Mouse (Mus musculus) heart, embryonic 13.5 days (tissue): ENCODE data around the gene Nrd1. TPM values are rescaled to one million over a fixed set of nuclear protein-coding genes. Genes with fewer than 3 reads are reported as not detected.

Source experiments
- ATAC-seq: fragments of 200-750 bp; cut with Nextera tagmentation; 2 replicates; pipeline ENCODE4 v1.8.0; 2017; ENCODE audit warnings: moderate TSS enrichment; ENCODE audit not compliant: insufficient number of reproducible peaks, low FRiP score, low TSS enrichment; ENCODE audit errors: extremely low read depth
- H3K27ac ChIP-seq: fragments of 300-500 bp; sonication (generic); replicated peaks from 2 replicates; pipeline ENCODE4 v1.5.1; 2015; ENCODE audit warnings: moderate library complexity, mild to moderate bottlenecking, inconsistent platforms
- H3K27me3 ChIP-seq: fragments of 300-500 bp; sonication (generic); replicated peaks from 2 replicates; pipeline ENCODE4 v1.6.1; 2015; ENCODE audit warnings: mild to moderate bottlenecking, inconsistent platforms
- H3K36me3 ChIP-seq: fragments of 300-500 bp; sonication (generic); 2 replicates; pipeline ENCODE4 v1.6.1; 2015; ENCODE audit warnings: mild to moderate bottlenecking, inconsistent platforms
- H3K4me1 ChIP-seq: fragments of 300-500 bp; sonication (generic); 2 replicates; pipeline ENCODE4 v1.6.1; 2015; ENCODE audit warnings: inconsistent platforms
- H3K4me2 ChIP-seq: fragments of 300-500 bp; sonication (generic); 2 replicates; pipeline ENCODE4 v1.6.1; 2015; ENCODE audit warnings: inconsistent platforms, mild to moderate bottlenecking, moderate library complexity
- H3K4me3 ChIP-seq: fragments of 300-500 bp; sonication (generic); 2 replicates; pipeline ENCODE4 v1.5.1; 2015; ENCODE audit warnings: moderate library complexity, mild to moderate bottlenecking, inconsistent platforms
- H3K9ac ChIP-seq: fragments of 300-500 bp; sonication (generic); 2 replicates; pipeline ENCODE4 v1.6.1; 2015; ENCODE audit warnings: inconsistent platforms, mild to moderate bottlenecking, moderate library complexity
- H3K9me3 ChIP-seq: fragments of 300-500 bp; sonication (generic); 2 replicates; pipeline ENCODE4 v1.6.1; 2016; ENCODE audit warnings: inconsistent platforms
- WGBS: fragments of 180-500 bp; shearing (Covaris S2); methylation state at CpG from one replicate; pipeline ENCODE4 v1.1.7; 2015; ENCODE audit warnings: mixed read lengths; 5-methylcytosine and 5-hydroxymethylcytosine counted together
- polyA plus RNA-seq: library from polyadenylated mRNA; unstranded; fragments of >200 nt; fragmentation: Nextera tagmentation; extraction: Ambion mirVana; gene quantifications from 2 replicates; pipeline ENCODE4 v1.2.1, GENCODE M21; 2015

Gene Nrd1
- polyA plus RNA-seq: 47.4 and 49.1 TPM in 2 replicates

- peak within 1 kb of the TSS; percentile 93 for H3K9ac ChIP-seq
- WGBS: under 1% methylated on average over 58 of the region's 58 CpGs
- peaks cover 24% of the 10 kb centered on the region for H3K4me1 ChIP-seq
- no peaks in the 10 kb centered on the region for H3K9me3 ChIP-seq
- peak within 1 kb of the TSS; percentile 94 for H3K27ac ChIP-seq
- H3K4me2 ChIP-seq: peak within 1 kb of the TSS; percentile 93
- peaks cover 14% of the 10 kb centered on the region; the same call in 1 of the 2 replicates for H3K36me3 ChIP-seq
- peak; percentile 99 for ATAC-seq
- H3K4me3 ChIP-seq: peak within 1 kb of the TSS; percentile 82
- H3K27me3 ChIP-seq: 0 out of 2 replicates have a peak, but pooled peaks cover 3% of the 10 kb centered on the region
These were observed at the start of gene Nrd1 for GRCm38 (mm10) chr4:108999999-109000950. Gene Nrd1 (plus strand): TSS chr4:109000655.

GRCm38 (mm10) chr4:108951663-108952062, 48.8 kb upstream of the Nrd1 start:
- Histone ChIP-seq H3K36me3 (no peaks in the 10 kb centered on the region), H3K27me3 (no peaks in the 10 kb centered on the region), H3K4me3 (no peak overlapping the region), H3K9me3 (no peaks in the 10 kb centered on the region), H3K27ac (no peak overlapping the region), H3K9ac (no peak overlapping the region), H3K4me2 (no peak overlapping the region), H3K4me1 (no peaks in the 10 kb centered on the region)
- ATAC-seq: no peak
- WGBS: 73% methylated on average over 4 of the region's 4 CpGs

- no peak overlapping the region for H3K27ac ChIP-seq
- 75% methylated on average over 3 of the region's 3 CpGs for WGBS
- no peak overlapping the region for H3K9ac ChIP-seq
- no peaks in the 10 kb centered on the region for H3K4me1 ChIP-seq
- no peaks in the 10 kb centered on the region for H3K9me3 ChIP-seq
- no peaks in the 10 kb centered on the region for H3K27me3 ChIP-seq
- no peaks in the 10 kb centered on the region for H3K36me3 ChIP-seq
- no peak for ATAC-seq
- H3K4me3 ChIP-seq: no peak overlapping the region
- no peak overlapping the region for H3K4me2 ChIP-seq
These were observed 40.8 kb upstream of the Nrd1 start for GRCm38 (mm10) chr4:108959696-108960095.

- H3K9me3 ChIP-seq: no peaks in the 10 kb centered on the region
- no peak for ATAC-seq
- H3K27ac ChIP-seq: no peak overlapping the region
- 76% methylated on average over 4 of the region's 4 CpGs for WGBS
- no peaks in the 10 kb centered on the region for H3K36me3 ChIP-seq
- H3K4me3 ChIP-seq: no peak overlapping the region
- no peak overlapping the region for H3K9ac ChIP-seq
- no peak overlapping the region for H3K4me2 ChIP-seq
- H3K27me3 ChIP-seq: no peaks in the 10 kb centered on the region
- H3K4me1 ChIP-seq: no peaks in the 10 kb centered on the region
These were observed 39.6 kb upstream of the Nrd1 start for GRCm38 (mm10) chr4:108960619-108961460.

GRCm38 (mm10) chr4:108963017-108963416, 37.4 kb upstream of the Nrd1 start:
- Histone ChIP-seq H3K4me1 (no peaks in the 10 kb centered on the region), H3K27me3 (no peaks in the 10 kb centered on the region), H3K9me3 (no peaks in the 10 kb centered on the region), H3K9ac (no peak overlapping the region), H3K4me2 (no peak overlapping the region), H3K4me3 (no peak overlapping the region), H3K36me3 (no peaks in the 10 kb centered on the region), H3K27ac (no peak overlapping the region)
- 76% methylated on average over 6 of the region's 6 CpGs for WGBS
- no peak for ATAC-seq

- Histone ChIP-seq H3K9ac (no peak overlapping the region), H3K27ac (no peak overlapping the region), H3K4me2 (no peak overlapping the region), H3K36me3 (no peaks in the 10 kb centered on the region), H3K4me3 (no peak overlapping the region), H3K27me3 (no peaks in the 10 kb centered on the region), H3K9me3 (no peaks in the 10 kb centered on the region), H3K4me1 (peaks cover 6% of the 10 kb centered on the region)
- ATAC-seq: no peak
- WGBS: 11% methylated on average over 3 of the region's 3 CpGs
These were observed 30.9 kb upstream of the Nrd1 start for GRCm38 (mm10) chr4:108969517-108969916.

- ATAC-seq: no peak
- H3K9me3 ChIP-seq: no peaks in the 10 kb centered on the region
- 78% methylated on average over 5 of the region's 5 CpGs for WGBS
- no peak overlapping the region for H3K4me2 ChIP-seq
- no peaks in the 10 kb centered on the region for H3K27me3 ChIP-seq
- no peak overlapping the region for H3K9ac ChIP-seq
- no peaks in the 10 kb centered on the region for H3K36me3 ChIP-seq
- no peak overlapping the region for H3K4me3 ChIP-seq
- H3K4me1 ChIP-seq: peaks cover 6% of the 10 kb centered on the region
- H3K27ac ChIP-seq: no peak overlapping the region
These were observed 29.4 kb upstream of the Nrd1 start for GRCm38 (mm10) chr4:108971054-108971453.

- no peaks in the 10 kb centered on the region for H3K9me3 ChIP-seq
- H3K36me3 ChIP-seq: no peaks in the 10 kb centered on the region
- no peak overlapping the region for H3K4me3 ChIP-seq
- 0 out of 2 replicates have a peak, but pooled peaks cover 3% of the 10 kb centered on the region for H3K27me3 ChIP-seq
- H3K4me2 ChIP-seq: no peak overlapping the region
- WGBS: 38% methylated on average over 6 of the region's 6 CpGs
- H3K9ac ChIP-seq: no peak overlapping the region
- ATAC-seq: no peak
- H3K4me1 ChIP-seq: no peaks in the 10 kb centered on the region
- no peak overlapping the region for H3K27ac ChIP-seq
These were observed 23.9 kb upstream of the Nrd1 start for GRCm38 (mm10) chr4:108976458-108977071.

GRCm38 (mm10) chr4:108986833-108987472, 13.5 kb upstream of the Nrd1 start:
- WGBS: 84% methylated on average over 1 of the region's 1 CpGs

GRCm38 (mm10) chr4:108987473-108987842, 13.0 kb upstream of the Nrd1 start:
- no peak overlapping the region for H3K4me2 ChIP-seq
- no peak overlapping the region for H3K9ac ChIP-seq
- H3K9me3 ChIP-seq: no peaks in the 10 kb centered on the region
- no peaks in the 10 kb centered on the region for H3K36me3 ChIP-seq
- H3K4me3 ChIP-seq: no peak overlapping the region
- no peaks in the 10 kb centered on the region for H3K27me3 ChIP-seq
- no peaks in the 10 kb centered on the region for H3K4me1 ChIP-seq
- 78% methylated on average over 4 of the region's 4 CpGs for WGBS
- ATAC-seq: no peak
- H3K27ac ChIP-seq: no peak overlapping the region

More at GRCm38 (mm10) chr4:108986833-108987472, 13.5 kb upstream of the Nrd1 start:
- H3K4me2 ChIP-seq: no peak overlapping the region
- no peaks in the 10 kb centered on the region for H3K36me3 ChIP-seq
- H3K4me3 ChIP-seq: no peak overlapping the region
- H3K9ac ChIP-seq: no peak overlapping the region
- H3K9me3 ChIP-seq: no peaks in the 10 kb centered on the region
- H3K27me3 ChIP-seq: no peaks in the 10 kb centered on the region
- H3K27ac ChIP-seq: no peak overlapping the region
- no peaks in the 10 kb centered on the region for H3K4me1 ChIP-seq
- ATAC-seq: no peak
